Mouse (Mus musculus) thymus, postnatal 0 days (tissue): ENCODE measurements around the gene Cog8. TPM values are rescaled to one million over a fixed set of nuclear protein-coding genes. Genes with fewer than 3 reads are reported as not detected.

Source experiments
- DNase-seq: peaks from one replicate; pipeline ENCODE4 v3.0.0-alpha.2; 2015; ENCODE audit warnings: low spot score
- polyA plus RNA-seq: library from polyadenylated mRNA; unstranded; fragments of >200 nt; fragmentation: Nextera tagmentation; extraction: Ambion mirVana; gene quantifications from 2 replicates; pipeline ENCODE4 v1.2.1, GENCODE M21; 2015

The Cog8 gene
- polyA plus RNA-seq, result 38.4 and 40.9 TPM in 2 replicates

DNA sequence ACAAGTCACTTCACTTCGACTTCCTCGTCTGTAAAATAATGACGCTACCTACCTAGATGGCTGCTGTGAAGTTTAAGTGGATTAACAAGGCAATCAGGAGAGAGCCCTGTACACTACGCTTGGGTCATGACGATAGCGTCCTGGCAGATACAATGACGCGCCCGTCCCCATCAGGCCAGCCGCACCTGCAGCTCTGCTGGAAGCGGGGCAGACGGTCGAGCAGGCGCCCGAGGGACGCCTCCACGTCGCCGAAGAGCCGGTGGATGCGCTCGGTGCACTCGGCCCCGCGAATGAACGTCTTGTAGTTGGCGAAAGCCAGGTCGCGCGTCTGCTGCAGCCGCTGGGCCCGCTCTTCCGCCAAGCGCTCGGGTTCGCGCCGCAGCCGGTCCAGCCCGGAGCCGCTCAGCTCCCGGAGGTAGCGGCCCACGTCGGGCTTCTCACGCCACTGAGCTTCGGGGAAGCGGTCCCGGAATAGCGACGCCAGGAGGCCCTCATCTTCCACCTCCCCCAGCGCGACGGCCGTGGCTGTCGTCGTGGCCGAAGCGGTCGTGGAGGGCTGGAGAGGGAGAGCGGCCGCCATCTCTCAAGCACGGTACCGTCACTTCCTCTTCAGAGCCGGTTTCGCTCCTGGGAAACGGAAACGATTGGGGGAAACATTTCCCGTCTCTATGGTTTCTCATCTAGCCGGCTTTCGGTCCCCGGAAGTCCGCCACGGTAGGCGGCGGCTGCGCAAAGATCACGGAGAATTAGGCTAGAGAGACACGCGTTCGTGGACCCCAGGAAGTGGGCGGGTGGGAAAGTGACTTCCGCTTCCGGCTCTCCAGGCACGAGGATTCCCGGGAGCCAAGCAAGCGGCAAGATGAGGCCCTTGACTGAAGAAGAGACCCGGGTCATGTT, at the start of gene Cog8, which contains the start of gene Nip7:
TSS of gene Cog8 (minus strand) at position 614 of the 897 bp plus-strand sequence.
TSS of gene Nip7 (plus strand) at position 802 of the 897 bp plus-strand sequence.
- DNase-seq, result peak; percentile 97

DNA sequence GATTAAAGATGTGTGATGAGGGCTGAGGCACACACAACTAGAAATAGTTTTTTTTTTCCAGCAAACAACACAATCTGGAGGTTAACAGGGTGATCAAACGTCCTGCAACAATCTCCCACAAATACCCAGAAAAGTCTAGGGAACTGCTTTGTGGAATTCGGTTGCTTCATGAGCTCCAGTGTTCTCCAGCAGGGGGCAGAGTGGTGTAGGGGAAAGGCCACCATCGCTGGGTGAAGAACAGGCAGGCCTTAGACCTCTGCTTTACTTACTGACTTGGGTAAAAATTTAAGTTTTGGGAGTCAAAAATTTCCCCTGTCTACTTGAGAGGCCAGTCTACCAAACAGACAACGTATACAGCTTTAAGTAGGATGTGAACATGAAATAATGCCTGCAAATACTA, 48.1 kb upstream of the Cog8 start:
- DNase-seq, result peak; percentile 74

DNA sequence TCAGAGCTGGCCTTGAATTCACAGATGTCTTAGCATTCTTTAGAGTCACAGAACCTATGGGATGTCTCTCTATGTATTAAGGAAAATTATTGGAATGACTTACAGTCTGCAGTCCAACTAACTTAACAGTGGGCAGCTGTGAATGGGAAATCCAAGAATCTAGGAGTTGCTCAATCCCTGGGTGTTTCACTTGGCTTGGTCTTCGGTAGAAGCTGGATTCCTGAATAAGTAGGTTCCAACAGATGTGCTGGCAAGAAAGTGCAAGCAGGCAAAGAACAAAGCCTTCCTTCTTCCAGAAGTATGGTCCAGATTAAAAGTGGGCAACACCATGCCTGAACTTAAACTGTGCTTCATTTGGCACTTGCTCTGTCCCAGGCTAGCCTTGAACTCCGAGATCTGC, 44.1 kb upstream of the Cog8 start:
- DNase-seq, result no peak

DNA sequence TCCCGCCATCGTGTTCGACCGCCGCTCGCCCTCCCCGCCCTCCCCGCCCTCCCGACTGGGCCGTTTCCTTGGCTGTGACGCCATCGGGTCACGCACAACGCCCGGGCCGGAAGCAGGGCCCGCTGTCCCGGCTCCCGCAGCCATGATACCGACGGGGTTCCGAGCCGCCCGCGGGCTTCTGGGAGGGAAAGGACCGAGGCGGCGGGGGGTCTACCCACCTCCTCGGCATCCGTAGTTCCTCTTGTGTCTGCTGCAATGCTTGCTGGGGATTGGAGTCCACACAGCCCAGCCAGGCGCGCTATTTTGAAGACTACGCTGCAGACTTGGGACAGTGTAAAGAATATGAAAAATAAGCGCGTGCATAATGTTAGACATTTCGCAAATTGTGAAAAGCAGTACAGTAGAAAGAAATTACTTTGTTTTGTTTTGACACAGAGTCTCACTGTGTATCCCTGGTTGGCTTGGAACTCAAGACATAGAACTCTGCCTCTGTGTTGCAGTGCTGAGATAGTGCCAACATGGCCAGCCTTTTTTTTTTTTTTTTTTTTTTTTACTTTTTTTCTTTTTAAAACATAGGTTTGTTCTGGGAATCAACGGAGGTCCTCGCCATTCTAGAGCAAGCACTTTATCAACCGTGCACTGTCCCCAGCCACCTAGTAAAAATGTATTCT, 40.0 kb upstream of the Cog8 start, which contains the start of gene Terf2:
TSS of gene Terf2 (minus strand) at position 182 of the 671 bp plus-strand sequence.
- DNase-seq, result peak; percentile 95

DNA sequence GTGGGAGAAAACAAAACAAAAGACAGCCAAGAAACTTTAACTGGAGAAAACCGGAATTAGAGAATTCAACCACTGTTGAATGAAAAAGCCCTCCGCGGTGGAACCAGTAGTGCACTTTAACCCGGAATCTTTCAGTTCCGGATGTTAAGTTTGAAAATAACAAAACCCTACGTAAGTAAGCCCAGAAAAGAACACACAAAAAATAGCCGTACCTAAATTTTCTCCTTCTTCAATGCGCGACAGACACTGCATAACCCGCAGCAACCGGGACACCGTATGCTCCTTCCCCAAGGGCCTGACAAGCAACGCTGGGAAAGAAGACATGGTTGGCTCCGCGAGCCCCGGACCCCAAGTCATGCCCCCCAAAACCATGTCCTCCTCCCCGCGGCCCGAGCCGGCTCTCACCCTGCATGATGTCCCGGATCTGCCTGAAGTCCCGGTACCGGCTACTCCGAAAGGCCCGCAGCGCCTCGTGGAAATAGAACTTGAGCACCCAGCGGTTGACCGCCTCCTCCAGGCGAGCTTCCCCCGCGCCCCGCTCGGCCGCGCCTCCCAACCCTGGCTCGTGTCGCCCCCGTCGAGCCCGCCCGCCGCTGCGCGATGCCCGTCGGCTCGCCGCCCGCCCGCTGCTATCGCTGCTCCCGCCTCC, 39.4 kb upstream of the Cog8 start:
- DNase-seq, result peak; percentile 65

DNA sequence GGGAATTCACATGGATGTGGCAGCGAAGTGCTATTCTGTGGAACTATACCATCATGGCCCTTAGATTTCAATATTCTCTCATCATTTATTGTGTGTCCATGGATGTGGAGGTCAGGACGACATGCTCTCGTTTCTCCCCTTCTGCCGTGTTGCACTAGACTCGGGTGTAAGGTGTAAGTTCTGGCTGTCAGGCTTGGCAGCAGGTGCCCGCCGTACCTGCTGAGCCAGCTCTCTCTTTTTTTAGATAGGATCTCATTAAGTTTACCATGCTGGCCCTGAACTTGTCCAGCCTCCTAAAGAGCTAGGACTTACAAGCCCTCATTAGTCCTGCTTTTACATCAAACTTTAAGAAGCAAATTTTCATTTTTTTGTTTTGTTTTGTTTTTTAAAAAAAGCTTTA, 34.0 kb upstream of the Cog8 start:
- DNase-seq, result no peak

DNA sequence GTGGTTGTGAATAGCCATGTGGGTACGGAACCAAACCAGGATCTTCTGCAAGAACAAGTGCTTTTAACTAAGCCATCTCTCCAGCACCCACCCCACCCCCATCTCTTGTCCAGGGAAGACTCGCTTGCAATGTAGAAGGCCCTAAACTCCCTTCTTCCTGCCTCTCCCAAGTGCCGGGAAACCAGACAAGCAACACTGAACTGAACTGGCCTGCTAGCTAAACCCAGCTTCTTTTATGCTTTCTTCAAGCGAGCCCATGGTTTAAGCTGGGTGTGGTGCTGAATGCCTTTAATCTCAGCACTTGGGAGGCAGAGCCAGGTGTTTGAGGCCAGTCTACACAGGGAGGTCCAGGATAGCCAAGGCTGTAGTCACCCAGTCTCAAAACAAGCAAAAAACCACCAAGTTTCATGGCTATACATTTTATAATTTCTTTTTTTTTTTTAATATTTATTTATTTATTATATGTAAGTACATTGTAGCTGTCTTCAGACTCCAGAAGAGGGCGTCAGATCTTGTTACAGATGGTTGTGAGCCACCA, 32.1 kb upstream of the Cog8 start:
- no peak for DNase-seq

DNA sequence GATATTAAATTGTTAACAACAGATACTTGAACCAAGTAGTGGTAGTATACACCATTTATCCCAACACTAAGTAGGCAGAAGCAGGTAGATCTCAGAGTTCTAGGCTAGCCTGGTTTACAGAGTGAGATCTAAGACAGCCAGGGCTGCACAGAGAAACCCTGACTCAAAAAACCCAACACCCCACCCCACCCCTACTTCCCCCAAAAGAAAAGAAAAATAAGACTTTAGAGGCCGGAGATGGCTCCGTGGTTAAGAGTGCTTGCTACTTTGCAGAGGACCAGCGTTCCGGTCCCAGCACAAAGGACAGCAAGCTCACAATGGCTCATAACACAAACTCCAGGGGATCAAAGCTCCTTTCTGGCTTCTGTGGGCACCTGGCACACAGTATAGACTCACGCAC, 29.5 kb upstream of the Cog8 start:
- no peak for DNase-seq

DNA sequence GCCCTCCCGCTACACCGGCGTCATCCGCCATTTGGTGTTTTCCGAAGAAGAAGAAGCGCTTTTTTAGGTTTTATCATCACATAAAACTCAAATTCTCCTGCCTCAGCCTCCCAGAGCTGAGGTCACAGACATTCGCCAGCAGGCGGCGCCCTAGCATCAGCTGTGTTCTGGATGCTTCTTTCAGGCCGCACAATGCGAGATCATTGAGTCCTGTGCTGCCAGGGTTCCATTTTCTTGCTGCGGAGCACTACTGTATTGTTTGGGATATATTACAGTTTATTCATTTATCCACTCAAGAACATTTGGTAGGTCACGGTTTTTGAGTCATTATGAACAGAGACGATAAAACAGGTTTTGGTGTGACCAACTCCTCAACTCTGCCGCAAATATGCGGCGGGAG, 28.9 kb upstream of the Cog8 start:
- DNase-seq, result peak; percentile 24

DNA sequence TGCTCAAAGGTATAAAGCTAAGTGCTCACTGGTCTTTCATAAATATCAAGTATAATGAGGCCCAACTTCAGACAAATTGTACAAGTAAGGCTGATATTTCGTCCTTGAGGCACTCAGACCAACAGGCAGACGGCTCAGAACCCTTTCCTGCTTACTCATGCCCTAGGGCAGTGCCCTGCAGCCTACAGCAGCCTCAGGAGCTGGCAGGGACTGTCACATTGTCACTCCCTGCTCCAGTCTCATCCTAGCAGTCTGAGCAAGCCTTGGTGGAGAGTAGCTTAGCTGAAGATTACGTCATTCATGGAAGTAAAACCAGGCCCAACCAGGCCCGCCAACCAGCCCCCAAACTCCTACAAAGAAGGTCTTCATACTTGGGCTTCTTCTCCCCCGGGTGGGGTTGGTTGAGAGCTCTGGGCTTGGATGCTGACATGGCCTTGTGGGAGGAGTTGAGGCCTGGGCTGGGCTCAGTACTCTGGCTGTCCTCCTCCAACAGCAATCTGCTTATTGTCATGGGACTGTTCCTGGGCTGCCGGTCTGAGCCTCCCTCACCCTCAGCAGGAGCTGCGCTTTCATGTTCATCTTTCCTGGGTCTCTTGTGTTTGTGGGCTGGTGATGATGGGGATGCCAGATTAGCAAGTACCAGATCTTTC, 19.9 kb upstream of the Cog8 start:
- no peak for DNase-seq

DNA sequence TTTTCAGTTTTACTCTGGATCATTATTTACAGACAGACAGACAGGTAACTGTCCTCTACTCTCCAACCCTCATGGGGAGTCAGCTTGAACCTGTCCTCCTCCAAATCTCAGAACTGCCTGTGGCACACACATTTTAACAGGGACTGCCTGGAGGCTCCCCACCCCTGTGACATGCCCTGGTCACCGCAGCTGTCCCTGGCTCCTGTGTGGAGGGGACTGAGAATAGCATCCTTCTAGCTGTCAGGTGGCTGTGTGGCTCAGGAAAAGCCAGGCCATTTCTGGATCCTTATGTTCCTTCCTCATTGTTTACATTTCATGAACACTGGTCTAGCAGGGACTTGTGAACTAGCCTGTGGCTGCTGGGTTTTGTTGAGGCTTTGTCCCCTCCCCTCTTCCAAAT, 17.6 kb upstream of the Cog8 start:
- no peak for DNase-seq

DNA sequence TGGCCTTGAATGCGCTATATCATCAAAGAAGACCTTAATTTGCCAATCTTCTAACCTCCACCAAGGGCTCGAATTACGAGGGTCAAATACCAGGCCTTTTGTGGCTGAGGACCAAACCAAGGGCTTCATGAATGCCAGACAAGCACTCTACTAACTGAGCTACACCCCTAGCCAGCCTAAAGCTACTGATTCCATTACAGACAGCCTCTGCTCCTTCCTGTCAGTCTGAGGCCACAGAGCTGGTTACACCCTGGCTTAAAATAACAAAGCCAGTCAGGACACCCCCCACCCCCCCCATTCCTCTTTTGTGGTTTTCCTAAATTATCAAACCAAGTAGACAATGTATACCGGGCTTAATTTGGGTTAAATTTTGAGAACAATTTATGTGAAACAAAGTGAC, 17.2 kb upstream of the Cog8 start:
- DNase-seq, result no peak

DNA sequence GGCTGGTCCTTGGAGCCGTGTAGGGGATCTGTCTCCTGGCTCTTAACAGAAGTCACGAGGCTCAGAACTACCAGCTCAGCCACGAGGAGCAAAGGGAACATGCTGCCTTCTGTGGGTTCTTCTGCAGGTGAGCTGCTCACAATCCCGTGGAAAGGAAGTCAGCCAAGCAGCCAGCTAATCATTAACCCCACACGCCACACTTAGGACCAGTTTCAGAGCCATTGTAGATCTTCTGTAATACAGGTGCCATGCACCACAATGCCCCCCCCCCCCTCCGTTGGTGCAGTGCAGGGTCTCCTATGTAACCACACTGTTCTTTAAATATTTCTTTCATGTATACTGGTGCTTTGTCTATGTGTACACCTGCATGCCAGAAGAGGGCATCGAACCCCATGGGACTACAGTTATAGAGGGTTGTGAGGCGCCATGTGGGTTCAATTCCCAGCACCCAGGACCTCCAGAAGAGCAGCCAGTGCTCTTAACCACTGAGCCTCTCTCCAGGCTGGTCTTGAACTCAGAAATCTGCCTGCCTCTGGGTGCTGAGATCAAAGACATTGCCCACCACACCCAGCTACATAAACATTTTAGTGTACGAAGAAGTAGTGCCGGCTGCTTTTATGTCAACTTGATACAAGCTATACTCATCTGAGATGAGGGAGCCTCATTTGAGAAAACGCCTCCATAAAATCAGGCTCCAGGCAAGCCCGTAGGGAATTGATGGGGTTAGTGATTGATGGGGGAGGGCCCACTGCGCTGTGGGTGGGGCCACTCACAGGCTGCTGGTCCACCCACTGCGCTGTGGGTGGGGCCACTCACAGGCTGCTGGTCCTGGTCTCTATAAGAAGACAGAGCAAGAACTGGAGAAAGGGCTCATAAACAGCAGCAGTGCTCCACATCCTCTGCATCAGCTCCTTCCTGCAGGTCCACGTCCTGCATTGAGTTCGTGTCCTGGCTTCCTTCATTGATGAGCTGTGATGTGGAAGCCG, 9.3 kb upstream of the Cog8 start, which contains the start of gene Tmed6:
TSS of gene Tmed6 (minus strand) at position 134 of the 986 bp plus-strand sequence.
- DNase-seq, result no peak

DNA sequence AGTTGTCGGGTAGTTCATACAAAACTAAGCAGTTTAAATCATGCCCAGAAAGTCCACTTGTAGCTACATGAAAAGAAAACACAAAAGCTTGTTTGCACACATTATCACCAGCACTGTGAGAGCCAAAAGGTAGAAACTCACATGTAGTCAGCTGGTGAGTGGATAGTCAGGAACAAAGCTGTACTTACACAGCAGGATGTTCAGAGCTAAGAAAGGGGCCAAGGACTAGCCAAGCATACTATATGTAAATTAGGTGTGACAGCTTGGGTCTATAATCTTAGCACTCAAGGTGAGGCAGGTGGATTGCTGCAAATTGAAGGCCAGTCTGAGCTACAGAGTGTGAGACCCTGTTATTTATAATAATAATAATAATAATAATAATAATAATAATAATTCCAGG, 6.1 kb upstream of the Cog8 start:
- DNase-seq, result no peak

DNA sequence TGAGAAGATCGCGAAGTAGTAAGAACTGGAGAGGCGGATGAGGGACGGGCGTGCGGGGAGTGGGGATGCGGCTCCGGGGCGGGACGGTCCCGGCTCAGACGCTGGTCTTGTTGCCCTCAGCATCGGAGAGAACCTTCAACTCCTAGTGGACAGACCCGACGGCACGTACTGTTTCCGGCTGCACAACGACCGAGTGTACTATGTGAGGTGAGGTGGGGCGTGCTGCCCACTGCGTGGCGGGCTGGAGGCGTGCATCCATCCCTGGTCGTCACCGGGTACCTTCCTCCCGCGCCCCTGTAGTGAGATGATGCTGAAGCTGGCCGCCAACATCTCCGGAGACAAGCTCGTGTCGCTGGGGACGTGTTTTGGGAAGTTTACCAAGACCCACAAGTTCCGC, 482 bp upstream of the Cog8 start:
- DNase-seq, result no peak

DNA sequence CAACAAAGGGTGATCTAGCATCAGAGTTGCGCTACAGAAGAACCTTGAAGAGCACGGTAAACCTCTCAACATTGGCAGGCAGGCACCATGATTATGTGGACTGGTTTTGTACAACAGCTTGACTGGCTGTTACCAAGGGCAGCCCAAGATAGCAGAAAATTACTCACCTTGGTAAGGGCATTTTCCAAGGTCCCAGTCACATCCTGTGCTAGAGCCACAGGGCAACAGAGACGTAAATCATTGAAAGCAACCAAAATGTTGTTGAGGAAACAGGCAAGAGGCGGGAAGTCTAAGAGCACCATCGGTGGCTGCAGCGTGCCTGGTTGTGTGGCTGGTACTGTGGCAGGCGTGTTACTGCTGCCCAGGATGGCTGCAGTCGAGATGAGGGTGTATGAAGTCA, 4.4 kb downstream of the Cog8 start:
- DNase-seq, result no peak

DNA sequence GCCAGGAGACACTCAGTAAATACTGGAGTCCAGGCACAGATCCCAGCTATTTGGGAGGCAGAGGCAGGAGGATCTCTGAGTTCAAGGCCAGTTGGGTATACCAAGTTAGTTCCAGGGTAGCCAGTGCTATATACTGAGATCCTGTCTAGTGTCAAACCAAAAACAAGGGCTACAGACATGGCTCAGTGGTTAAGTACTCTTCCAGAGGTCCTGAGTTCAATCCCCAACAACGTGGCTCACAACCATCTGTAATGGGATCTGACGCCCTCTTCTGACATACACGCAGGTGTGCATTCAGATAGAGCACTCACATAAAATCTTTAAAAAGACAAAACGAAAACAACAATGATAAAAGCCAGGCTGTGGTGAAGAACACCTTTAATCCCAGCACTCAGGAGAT, 7.0 kb downstream of the Cog8 start:
- no peak for DNase-seq

DNA sequence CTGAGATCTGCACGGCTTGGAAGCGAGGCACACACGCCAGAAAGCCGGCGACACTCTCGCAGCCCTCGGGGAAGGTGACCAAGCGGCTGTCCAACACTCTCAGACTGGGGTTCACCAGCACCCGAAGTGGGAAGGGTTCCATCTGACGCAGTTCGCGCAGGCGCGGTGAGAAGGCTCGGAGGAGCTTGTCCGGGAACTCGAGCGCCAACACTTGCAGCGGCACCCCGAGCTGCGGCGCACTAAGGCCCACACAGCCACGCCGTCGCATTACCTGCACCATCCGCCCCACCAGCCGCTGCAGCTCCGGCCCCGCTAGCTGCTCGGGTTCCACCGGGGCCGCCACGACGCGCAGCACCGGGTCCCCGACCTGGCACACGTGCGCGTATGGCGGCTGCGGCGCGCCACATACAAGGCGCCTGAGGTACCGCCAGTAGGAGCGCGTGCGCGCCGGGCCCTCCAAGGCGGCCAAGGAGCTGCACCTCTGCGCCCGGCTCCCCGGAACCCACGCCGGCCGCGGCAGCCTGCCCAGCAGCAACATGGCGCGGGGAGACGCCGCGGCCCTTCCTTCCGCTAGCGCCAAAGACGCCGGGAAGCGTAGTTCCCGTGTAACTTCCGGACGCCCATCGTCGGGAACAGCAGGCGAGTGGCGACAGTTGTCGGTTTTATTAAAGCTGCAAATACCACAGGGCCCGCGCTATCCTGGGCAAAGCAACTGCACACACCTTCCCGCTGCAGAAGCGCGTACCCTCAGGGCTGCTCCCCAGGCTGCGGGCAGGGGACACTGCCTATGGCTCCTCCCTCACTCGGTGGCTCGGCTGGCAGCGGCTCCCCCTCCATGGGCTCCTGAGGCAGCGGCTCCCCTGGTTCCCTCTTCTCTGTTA, 8.2 kb downstream of the Cog8 start, which contains the start of gene Pdf:
TSS of gene Pdf (minus strand) at position 554 of the 881 bp plus-strand sequence.
- DNase-seq, result peak; percentile 81

DNA sequence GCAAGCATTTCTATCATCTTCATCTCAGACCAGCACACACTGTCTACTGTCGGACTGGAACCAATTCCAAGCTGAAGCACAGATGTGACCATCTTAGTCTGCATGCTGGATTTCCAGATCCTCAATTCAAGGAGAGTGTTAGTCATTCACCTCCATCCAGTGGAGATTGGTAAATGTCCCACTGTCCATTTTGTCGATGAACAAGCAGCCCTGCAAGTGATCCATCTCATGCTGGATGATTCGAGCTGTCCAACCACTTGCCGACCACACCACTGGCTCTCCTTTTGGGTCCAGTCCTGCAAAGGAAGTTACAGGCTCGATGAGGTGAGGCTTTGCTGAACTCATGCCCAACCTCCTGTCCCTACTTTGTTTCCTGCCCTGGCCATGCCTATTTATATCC, 9.5 kb downstream of the Cog8 start:
- no peak for DNase-seq
